Mouse (Mus musculus) liver, embryonic 13.5 days (tissue): Measurements from ENCODE around the gene Adgra3. TPM values are rescaled to one million over a fixed set of nuclear protein-coding genes. Genes with fewer than 3 reads are reported as not detected.
A peak's percentile ranks its signal among the peaks of the same experiment; 100 is the strongest.

Source experiments
- ATAC-seq: fragments of 200-750 bp; cut with Nextera tagmentation; 2 replicates; pipeline ENCODE4 v1.8.0; 2017; ENCODE audit warnings: low read depth, mild to moderate bottlenecking, moderate number of reproducible peaks, moderate library complexity
- DNase-seq: peaks from one replicate; pipeline ENCODE4 v3.0.0; 2022
- H3K27ac ChIP-seq: fragments of 300-500 bp; sonication (generic); 2 replicates; pipeline ENCODE4 v1.5.1; 2015; ENCODE audit warnings: moderate library complexity, mild to moderate bottlenecking, inconsistent platforms
- H3K27me3 ChIP-seq: fragments of 300-500 bp; sonication (generic); 2 replicates; pipeline ENCODE4 v1.6.1; 2015; ENCODE audit warnings: mild to moderate bottlenecking, inconsistent platforms
- H3K36me3 ChIP-seq: fragments of 300-500 bp; sonication (generic); 2 replicates; pipeline ENCODE4 v1.6.1; 2015; ENCODE audit warnings: mild to moderate bottlenecking, inconsistent platforms
- H3K4me1 ChIP-seq: fragments of 300-500 bp; sonication (generic); replicated peaks from 2 replicates; pipeline ENCODE4 v1.6.1; 2015; ENCODE audit warnings: inconsistent platforms
- H3K4me2 ChIP-seq: fragments of 300-500 bp; sonication (generic); 2 replicates; pipeline ENCODE4 v1.6.1; 2015; ENCODE audit warnings: inconsistent platforms, mild to moderate bottlenecking, moderate library complexity
- H3K4me3 ChIP-seq: fragments of 300-500 bp; sonication (generic); replicated peaks from 2 replicates; pipeline ENCODE4 v1.5.1; 2015; ENCODE audit warnings: mild to moderate bottlenecking, inconsistent platforms
- H3K9ac ChIP-seq: fragments of 300-500 bp; sonication (generic); 2 replicates; pipeline ENCODE4 v1.6.1; 2015; ENCODE audit warnings: mild to moderate bottlenecking, inconsistent platforms
- H3K9me3 ChIP-seq: fragments of 300-500 bp; sonication (generic); replicated peaks from 2 replicates; pipeline ENCODE4 v1.6.1; 2016; ENCODE audit warnings: inconsistent platforms
- WGBS: fragments of 180-500 bp; shearing (Covaris S2); methylation state at CpG from one replicate; pipeline ENCODE4 v1.1.7; 2015; ENCODE audit not compliant: insufficient replicate concordance; 5-methylcytosine and 5-hydroxymethylcytosine counted together
- polyA plus RNA-seq: library from polyadenylated mRNA; unstranded; fragments of >200 nt; fragmentation: Nextera tagmentation; extraction: Ambion mirVana; gene quantifications from 2 replicates; pipeline ENCODE4 v1.2.1, GENCODE M21; 2015

The Adgra3 gene
- polyA plus RNA-seq, 1 experiment from 2014 or later: 4.6 TPM

DNA sequence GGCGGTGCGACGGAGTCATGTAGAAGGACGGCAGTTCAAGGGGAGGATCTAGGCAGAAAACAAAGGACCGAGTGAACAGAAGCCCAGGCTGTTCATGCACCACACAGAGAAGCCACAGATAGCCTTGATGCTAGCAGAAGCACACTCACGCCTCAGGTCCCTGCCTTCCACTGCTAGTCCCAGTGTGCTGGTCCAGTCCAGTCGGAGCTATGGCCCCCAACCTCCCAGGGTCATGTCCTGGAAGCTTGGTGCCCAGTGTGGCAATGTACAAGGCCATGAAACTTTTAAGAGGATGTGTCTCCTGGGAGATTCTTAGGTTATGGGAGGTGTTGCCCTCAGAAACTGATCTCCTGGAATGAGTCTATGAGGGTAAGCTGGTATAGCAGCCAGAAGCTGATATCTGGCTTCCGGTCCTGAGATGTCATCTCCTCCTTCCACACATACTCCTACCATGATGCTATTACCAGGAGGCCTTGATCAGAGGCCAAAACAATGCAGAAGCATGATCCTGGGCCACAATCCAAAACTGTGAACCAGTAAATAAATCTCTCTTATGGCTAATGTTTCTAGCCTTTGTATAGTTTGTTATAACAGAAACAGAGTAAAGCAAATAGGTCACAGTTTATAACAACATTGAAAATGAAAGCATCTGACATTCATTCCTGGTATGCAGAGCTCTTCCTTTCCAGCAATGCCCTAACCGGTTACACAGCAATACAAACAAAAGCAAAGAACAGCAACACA lies 51.7 kb downstream of the Adgra3 start:
- H3K27ac ChIP-seq: no peak overlapping the region
- no peak for ATAC-seq
- H3K9me3 ChIP-seq: no peaks in the 10 kb centered on the region
- no peaks in the 10 kb centered on the region for H3K27me3 ChIP-seq
- H3K4me3 ChIP-seq: no peak overlapping the region
- 83% methylated on average over 9 of the region's 9 CpGs for WGBS
- DNase-seq: no peak
- H3K36me3 ChIP-seq: peaks cover 17% of the 10 kb centered on the region; the same call in 1 of the 2 replicates
- H3K4me2 ChIP-seq: no peak overlapping the region
- H3K9ac ChIP-seq: no peak overlapping the region
- no peaks in the 10 kb centered on the region for H3K4me1 ChIP-seq

DNA sequence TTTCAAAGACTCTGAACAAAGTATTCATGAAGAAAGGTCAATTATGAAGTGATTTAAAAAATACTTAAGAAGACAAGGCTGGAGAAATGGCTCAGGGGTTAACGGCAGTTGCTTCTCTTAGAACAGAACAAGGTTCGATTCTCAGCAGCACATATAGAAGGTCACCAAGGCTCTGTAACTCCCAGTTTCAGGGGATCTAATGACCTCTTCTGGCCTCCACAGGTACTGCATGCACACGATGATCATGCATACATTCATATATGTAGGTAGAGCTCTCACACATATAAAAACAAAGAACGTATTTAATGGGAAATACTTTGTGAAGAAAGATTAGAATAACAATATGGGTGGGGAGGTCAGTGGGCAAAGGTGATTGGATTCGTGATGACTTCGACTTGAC lies 56.5 kb downstream of the Adgra3 start:
- no peaks in the 10 kb centered on the region for H3K9me3 ChIP-seq
- H3K9ac ChIP-seq: no peak overlapping the region
- DNase-seq (no peak), ATAC-seq (no peak)
- H3K4me2 ChIP-seq: no peak overlapping the region
- WGBS: 67% methylated on average over 6 of the region's 6 CpGs
- no peaks in the 10 kb centered on the region for H3K4me1 ChIP-seq
- no peaks in the 10 kb centered on the region for H3K27me3 ChIP-seq
- no peak overlapping the region for H3K27ac ChIP-seq
- H3K4me3 ChIP-seq: no peak overlapping the region
- H3K36me3 ChIP-seq: peaks cover 19% of the 10 kb centered on the region

GRCm38 (mm10) chr5:49999764-50000163 lies 59.0 kb downstream of the Adgra3 start:
- no peaks in the 10 kb centered on the region for H3K27me3 ChIP-seq
- DNase-seq: no peak
- 79% methylated on average over 9 of the region's 9 CpGs for WGBS

DNA sequence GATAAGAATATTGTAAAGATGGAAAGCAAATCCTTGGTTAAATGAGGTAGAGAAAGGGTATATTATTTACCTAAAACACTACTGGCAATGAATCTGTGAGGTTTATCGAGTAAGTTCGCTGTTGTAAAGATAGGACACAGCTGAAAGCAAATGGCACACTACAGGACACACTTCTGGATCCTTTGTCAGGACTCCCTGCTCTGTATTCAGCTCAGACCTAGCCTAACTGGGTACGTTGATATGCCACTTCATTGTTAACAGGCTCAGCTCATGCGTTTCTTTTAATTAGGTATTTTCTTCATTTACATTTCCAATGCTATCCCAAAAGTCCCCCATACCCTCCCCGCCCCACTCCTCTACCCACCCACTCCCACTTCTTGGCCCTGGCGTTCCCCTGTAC lies 61.8 kb downstream of the Adgra3 start:
- WGBS: 79% methylated on average over 6 of the region's 6 CpGs
- Histone ChIP-seq H3K4me1 (no peaks in the 10 kb centered on the region), H3K27ac (no peak overlapping the region), H3K4me2 (no peak overlapping the region), H3K9ac (no peak overlapping the region), H3K9me3 (no peaks in the 10 kb centered on the region), H3K4me3 (no peak overlapping the region), H3K36me3 (peaks cover 10% of the 10 kb centered on the region; the same call in 1 of the 2 replicates), H3K27me3 (no peaks in the 10 kb centered on the region)
- DNase-seq (no peak), ATAC-seq (no peak)

More at GRCm38 (mm10) chr5:49999764-50000163, 59.0 kb downstream of the Adgra3 start:
- Histone ChIP-seq H3K9me3 (no peaks in the 10 kb centered on the region), H3K4me1 (no peaks in the 10 kb centered on the region), H3K9ac (no peak overlapping the region), H3K27ac (no peak overlapping the region), H3K36me3 (peaks cover 14% of the 10 kb centered on the region), H3K4me3 (no peak overlapping the region), H3K4me2 (no peak overlapping the region)
- no peak for ATAC-seq

DNA sequence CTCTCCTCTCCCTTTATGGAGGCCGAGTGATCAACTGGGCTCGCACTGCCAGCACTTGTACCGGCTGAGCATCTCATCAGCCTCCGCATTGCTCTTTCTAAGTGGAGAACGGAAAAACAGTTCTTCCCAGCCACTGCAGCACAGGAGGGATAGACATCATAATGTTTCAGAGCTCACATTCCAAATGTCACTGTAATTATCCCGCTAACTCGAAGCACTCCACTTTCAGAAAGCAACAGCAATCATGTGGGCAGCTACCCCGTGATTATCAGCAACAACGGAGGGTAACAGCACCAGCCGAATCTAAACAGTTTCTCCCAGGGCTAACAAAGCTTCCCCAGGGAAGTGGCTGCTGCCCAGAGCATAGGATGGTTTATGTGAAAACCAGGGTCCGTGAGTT lies 62.3 kb downstream of the Adgra3 start:
- Histone ChIP-seq H3K27me3 (no peaks in the 10 kb centered on the region), H3K4me3 (no peak overlapping the region), H3K4me1 (no peaks in the 10 kb centered on the region), H3K4me2 (no peak overlapping the region), H3K9me3 (no peaks in the 10 kb centered on the region), H3K9ac (no peak overlapping the region), H3K27ac (no peak overlapping the region), H3K36me3 (peaks cover 10% of the 10 kb centered on the region; the same call in 1 of the 2 replicates)
- WGBS: 82% methylated on average over 11 of the region's 11 CpGs
- no peak for ATAC-seq
- no peak for DNase-seq

- Histone ChIP-seq H3K4me2 (no peak overlapping the region), H3K36me3 (peaks cover 13% of the 10 kb centered on the region), H3K9ac (no peak overlapping the region), H3K9me3 (no peaks in the 10 kb centered on the region), H3K4me3 (no peak overlapping the region), H3K4me1 (no peaks in the 10 kb centered on the region), H3K27ac (no peak overlapping the region), H3K27me3 (no peaks in the 10 kb centered on the region)
- no peak for ATAC-seq
- no peak for DNase-seq
- 81% methylated on average over 8 of the region's 8 CpGs for WGBS
These were observed 68.0 kb downstream of the Adgra3 start for GRCm38 (mm10) chr5:49990737-49991323.

GRCm38 (mm10) chr5:49988015-49988798 lies 70.6 kb downstream of the Adgra3 start:
- WGBS: 72% methylated on average over 10 of the region's 10 CpGs

GRCm38 (mm10) chr5:49980727-49981126 lies 78.1 kb downstream of the Adgra3 start:
- Histone ChIP-seq H3K9me3 (no peaks in the 10 kb centered on the region), H3K4me2 (no peak overlapping the region), H3K36me3 (no peaks in the 10 kb centered on the region; the same call in 1 of the 2 replicates), H3K4me3 (no peak overlapping the region), H3K9ac (no peak overlapping the region), H3K27me3 (no peaks in the 10 kb centered on the region), H3K27ac (no peak overlapping the region), H3K4me1 (peaks cover 21% of the 10 kb centered on the region)
- ATAC-seq: peak; percentile 36; the same call in 1 of the 2 replicates
- DNase-seq: no peak
- WGBS: 36% methylated on average over 5 of the region's 5 CpGs

More at GRCm38 (mm10) chr5:49988015-49988798, 70.6 kb downstream of the Adgra3 start:
- H3K36me3 ChIP-seq: peaks cover 13% of the 10 kb centered on the region
- no peak overlapping the region for H3K4me3 ChIP-seq
- no peak for ATAC-seq
- no peaks in the 10 kb centered on the region for H3K27me3 ChIP-seq
- H3K9ac ChIP-seq: no peak overlapping the region
- H3K27ac ChIP-seq: no peak overlapping the region
- H3K9me3 ChIP-seq: no peaks in the 10 kb centered on the region
- DNase-seq: no peak
- H3K4me2 ChIP-seq: no peak overlapping the region
- peaks cover 6% of the 10 kb centered on the region; the same call in 1 of the 2 replicates for H3K4me1 ChIP-seq

DNA sequence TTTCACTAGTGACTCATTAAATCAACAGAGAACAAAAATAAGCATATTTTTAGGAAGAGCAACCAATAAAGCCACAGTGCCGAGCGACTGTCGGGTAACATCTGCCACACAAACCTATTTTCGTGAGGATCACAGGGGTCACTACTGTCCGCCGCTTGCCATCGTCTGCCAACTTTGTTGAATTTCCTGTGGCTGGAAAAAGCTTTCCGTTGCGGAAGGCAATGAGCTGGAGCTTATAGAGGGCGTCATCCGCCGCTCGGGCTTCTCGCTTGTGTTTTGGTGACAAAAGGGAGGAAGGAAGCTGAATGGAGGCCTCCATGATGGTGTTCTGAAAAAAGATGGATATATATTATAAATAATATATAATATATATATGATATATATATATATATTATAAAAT lies 79.6 kb downstream of the Adgra3 start:
- ATAC-seq: no peak
- no peak overlapping the region for H3K4me3 ChIP-seq
- no peaks in the 10 kb centered on the region for H3K36me3 ChIP-seq
- H3K27ac ChIP-seq: no peak overlapping the region
- no peak overlapping the region for H3K9ac ChIP-seq
- WGBS: 91% methylated on average over 14 of the region's 14 CpGs
- peaks cover 21% of the 10 kb centered on the region for H3K4me1 ChIP-seq
- DNase-seq: no peak
- no peaks in the 10 kb centered on the region for H3K27me3 ChIP-seq
- H3K4me2 ChIP-seq: no peak overlapping the region
- no peaks in the 10 kb centered on the region for H3K9me3 ChIP-seq

DNA sequence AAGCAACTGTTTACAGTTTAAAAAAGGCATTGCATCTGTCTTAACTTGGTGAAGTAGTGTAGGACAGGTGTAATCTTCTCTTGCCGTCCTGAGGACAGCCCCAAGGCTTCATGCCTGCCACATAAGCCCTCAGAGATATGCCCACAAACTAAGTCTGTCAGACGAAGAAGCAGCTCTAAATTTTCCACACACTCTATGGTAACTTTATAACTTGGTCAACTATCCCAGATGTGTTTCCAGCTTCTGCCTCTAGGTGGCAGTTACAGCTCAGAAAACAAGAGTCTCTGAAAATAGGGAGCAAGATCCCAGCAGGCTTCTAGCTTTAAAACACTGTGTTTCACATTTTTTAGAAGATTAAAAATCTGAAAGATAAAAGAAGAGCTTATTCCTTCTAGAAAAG lies 82.8 kb downstream of the Adgra3 start:
- Histone ChIP-seq H3K36me3 (no peaks in the 10 kb centered on the region), H3K9ac (no peak overlapping the region), H3K4me1 (0 out of 2 replicates have a peak, but pooled peaks cover under 1% of the 10 kb centered on the region), H3K4me2 (no peak overlapping the region), H3K27me3 (no peaks in the 10 kb centered on the region), H3K4me3 (no peak overlapping the region), H3K27ac (no peak overlapping the region), H3K9me3 (no peaks in the 10 kb centered on the region)
- 34% methylated on average over 2 of the region's 2 CpGs for WGBS
- peak; percentile 12 for DNase-seq
- ATAC-seq: no peak

DNA sequence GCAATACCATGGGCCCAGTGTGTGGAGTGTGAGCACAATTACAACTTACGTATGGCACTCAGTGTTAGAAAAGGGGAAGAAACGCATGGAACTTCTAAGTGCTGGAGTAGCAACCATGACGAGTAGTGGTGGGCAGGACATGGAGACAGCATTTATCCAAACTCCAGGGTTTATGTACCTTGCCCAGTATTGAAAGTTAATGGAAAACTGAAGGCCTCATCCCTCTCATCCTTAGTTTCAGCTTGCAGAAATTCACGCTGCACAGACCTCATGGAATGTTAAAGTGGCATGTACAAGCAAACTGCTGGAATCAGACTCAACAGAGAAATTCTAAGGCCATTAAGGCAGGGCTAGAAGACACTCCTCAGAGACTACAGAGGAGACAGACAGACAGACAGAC lies 84.6 kb downstream of the Adgra3 start:
- no peak overlapping the region for H3K27ac ChIP-seq
- no peak overlapping the region for H3K9ac ChIP-seq
- 80% methylated on average over 4 of the region's 4 CpGs for WGBS
- no peaks in the 10 kb centered on the region for H3K27me3 ChIP-seq
- DNase-seq: no peak
- no peak overlapping the region for H3K4me2 ChIP-seq
- H3K36me3 ChIP-seq: no peaks in the 10 kb centered on the region
- H3K4me1 ChIP-seq: no peaks in the 10 kb centered on the region
- H3K9me3 ChIP-seq: no peaks in the 10 kb centered on the region
- ATAC-seq: no peak
- no peak overlapping the region for H3K4me3 ChIP-seq
